Mouse (Mus musculus) neural tube, embryonic 12.5 days (tissue): ENCODE data around the gene Yipf2. TPM values are rescaled to one million over a fixed set of nuclear protein-coding genes. Genes with fewer than 3 reads are reported as not detected.
"Not testable (repeated sequence)": the region's sequence is repeated elsewhere in the genome, so short reads cannot be mapped to it uniquely, and the experiment has no call there.

ENCODE experiments used
- ATAC-seq: fragments of 200-750 bp; cut with Nextera tagmentation; 2 replicates; pipeline ENCODE4 v1.8.0; 2017; ENCODE audit warnings: low read depth, mild to moderate bottlenecking, moderate TSS enrichment, moderate library complexity; ENCODE audit not compliant: low FRiP score
- H3K27ac ChIP-seq: fragments of 300-500 bp; sonication (generic); 2 replicates; pipeline ENCODE4 v1.5.1; 2016
- H3K27me3 ChIP-seq: fragments of 300-500 bp; sonication (generic); replicated peaks from 2 replicates; pipeline ENCODE4 v1.6.1; 2016; ENCODE audit warnings: mild to moderate bottlenecking
- H3K36me3 ChIP-seq: fragments of 300-500 bp; sonication (generic); 2 replicates; pipeline ENCODE4 v1.6.1; 2016; ENCODE audit warnings: mild to moderate bottlenecking
- H3K4me1 ChIP-seq: fragments of 300-500 bp; sonication (generic); 2 replicates; pipeline ENCODE4 v1.6.1; 2016
- H3K4me2 ChIP-seq: fragments of 300-500 bp; sonication (generic); replicated peaks from 2 replicates; pipeline ENCODE4 v1.6.1; 2016; ENCODE audit warnings: mild to moderate bottlenecking
- H3K4me3 ChIP-seq: fragments of 300-500 bp; sonication (generic); 2 replicates; pipeline ENCODE4 v1.5.1; 2016
- H3K9ac ChIP-seq: fragments of 300-500 bp; sonication (generic); 2 replicates; pipeline ENCODE4 v1.6.1; 2016; ENCODE audit warnings: mild to moderate bottlenecking
- H3K9me3 ChIP-seq: fragments of 300-500 bp; sonication (generic); 2 replicates; pipeline ENCODE4 v1.6.1; 2016; ENCODE audit warnings: mild to moderate bottlenecking
- WGBS: fragments of 180-500 bp; shearing (Covaris S2); methylation state at CpG from one replicate; pipeline ENCODE4 v1.1.7; 2016; 5-methylcytosine and 5-hydroxymethylcytosine counted together
- polyA plus RNA-seq: library from polyadenylated mRNA; unstranded; fragments of >200 nt; fragmentation: Nextera tagmentation; extraction: Ambion mirVana; gene quantifications from 2 replicates; pipeline ENCODE4 v1.2.1, GENCODE M21; 2016

Gene Yipf2
- polyA plus RNA-seq, 1 experiment from 2014 or later = 22.1 TPM

DNA sequence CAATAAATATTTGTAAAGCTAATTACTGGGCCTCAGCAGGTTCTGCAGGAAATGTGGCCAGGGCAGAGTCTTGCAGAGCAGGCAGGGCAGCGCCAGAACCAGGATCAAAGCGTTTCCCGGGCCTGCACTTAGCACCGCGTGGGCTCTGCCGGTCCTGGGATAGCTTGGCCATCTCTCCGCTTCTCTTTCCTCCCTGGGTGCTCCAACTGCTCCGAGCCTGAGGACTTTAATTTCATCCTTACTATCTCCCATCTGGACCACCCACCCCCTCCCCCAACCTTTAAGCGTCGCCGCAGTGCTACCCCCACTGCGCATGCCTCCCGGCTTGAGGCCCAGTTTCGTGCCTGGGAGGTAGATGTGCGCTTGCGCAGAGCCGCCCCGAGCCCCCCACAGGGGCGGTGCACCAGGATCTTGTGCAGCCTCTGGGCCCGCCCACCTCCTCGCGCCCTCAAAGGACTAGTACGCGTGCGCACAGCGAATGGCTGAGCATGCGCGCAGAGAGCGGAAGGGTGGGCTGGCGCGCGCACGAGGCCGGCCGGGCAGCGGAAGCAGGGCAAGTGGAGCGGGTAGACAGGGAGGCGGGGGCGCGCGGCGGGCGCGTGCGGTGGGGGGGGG is 23.1 kb upstream of the Yipf2 start, which contains the start of gene Smarca4:
Smarca4 (plus strand) TSS at position 553 of the 615 bp plus-strand sequence.
- no peaks in the 10 kb centered on the region for H3K36me3 ChIP-seq
- peak within 1 kb of the TSS; percentile 85 for H3K9ac ChIP-seq
- peak within 1 kb of the TSS; percentile 74 for H3K4me3 ChIP-seq
- no peaks in the 10 kb centered on the region for H3K27me3 ChIP-seq
- WGBS = under 1% methylated on average over 44 of the region's 45 CpGs
- H3K27ac ChIP-seq = peak within 1 kb of the TSS; percentile 94
- H3K9me3 ChIP-seq = no peaks in the 10 kb centered on the region
- peak; percentile 95 for ATAC-seq
- H3K4me2 ChIP-seq = peak within 1 kb of the TSS; percentile 74
- H3K4me1 ChIP-seq = peaks cover 10% of the 10 kb centered on the region

DNA sequence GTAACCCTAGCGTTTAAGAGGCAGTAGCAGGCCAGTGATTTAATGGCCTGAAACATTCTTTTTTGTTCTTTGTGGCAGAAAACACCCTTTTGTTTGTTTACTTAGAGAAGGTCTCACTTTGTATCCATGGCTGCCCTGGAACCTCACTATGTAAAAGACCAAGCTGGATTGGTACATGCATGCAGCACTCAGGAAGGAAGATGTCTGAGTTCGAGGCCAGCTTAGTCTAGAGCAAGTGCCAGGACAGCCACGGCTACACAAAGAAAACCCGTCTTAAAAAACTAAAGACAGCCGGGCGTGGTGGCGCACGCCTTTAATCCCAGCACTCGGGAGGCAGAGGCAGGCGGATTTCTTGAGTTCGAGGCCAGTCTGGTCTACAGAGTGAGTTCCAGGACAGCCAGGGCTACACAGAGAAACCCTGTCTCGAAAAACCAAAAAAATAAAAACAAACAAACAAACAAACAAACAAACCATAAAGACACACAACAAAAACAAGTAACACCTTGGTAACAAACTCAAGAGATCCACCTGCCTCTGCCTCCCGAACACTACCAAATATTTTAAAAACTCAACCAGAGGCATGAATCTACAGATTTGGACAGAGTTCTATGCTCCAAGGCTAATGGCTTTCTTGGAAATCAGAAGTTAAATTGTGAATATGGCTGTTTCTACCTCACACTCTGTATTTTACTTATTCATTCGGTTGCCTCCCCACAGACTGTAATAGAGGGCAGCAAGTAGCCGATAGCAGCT is 22.4 kb upstream of the Yipf2 start:
- Histone ChIP-seq H3K27me3 (no peaks in the 10 kb centered on the region), H3K36me3 (no peaks in the 10 kb centered on the region), H3K9me3 (no peaks in the 10 kb centered on the region), H3K9ac (peak overlapping the region; percentile 66), H3K4me2 (peak overlapping the region; percentile 74), H3K4me3 (peak overlapping the region; percentile 74), H3K4me1 (peaks cover 10% of the 10 kb centered on the region), H3K27ac (peak overlapping the region; percentile 87)
- 77% methylated on average over 15 of the region's 15 CpGs for WGBS
- ATAC-seq = no peak

GRCm38 (mm10) chr9:21609861-21610260 is 17.2 kb upstream of the Yipf2 start:
- H3K4me1 ChIP-seq = no peaks in the 10 kb centered on the region
- H3K4me3 ChIP-seq = no peak overlapping the region
- H3K27me3 ChIP-seq = no peaks in the 10 kb centered on the region
- H3K9ac ChIP-seq = no peak overlapping the region
- no peak for ATAC-seq
- 90% methylated on average over 1 of the region's 1 CpGs for WGBS
- no peak overlapping the region for H3K27ac ChIP-seq
- no peaks in the 10 kb centered on the region for H3K9me3 ChIP-seq
- H3K4me2 ChIP-seq = no peak overlapping the region
- no peaks in the 10 kb centered on the region for H3K36me3 ChIP-seq

DNA sequence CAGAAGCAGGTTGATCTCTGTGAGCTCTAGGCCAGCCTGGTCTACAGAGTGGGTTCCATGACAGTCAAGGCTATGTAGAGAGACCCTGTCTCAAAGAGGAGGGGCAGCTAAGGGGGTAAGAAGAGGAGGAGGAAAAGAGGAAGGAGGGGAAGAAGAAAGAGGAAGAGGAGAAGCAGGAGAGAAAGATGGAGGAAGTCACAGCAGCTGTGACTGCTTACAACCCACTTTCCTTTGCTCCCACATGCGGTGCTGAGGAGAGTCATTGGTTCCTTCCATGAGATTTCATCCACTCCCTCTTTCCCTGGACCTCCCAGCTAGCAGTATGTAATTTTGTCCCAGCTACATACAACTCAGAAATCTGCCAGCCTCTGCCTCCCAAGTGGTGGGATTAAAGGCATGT is 14.0 kb upstream of the Yipf2 start:
- Histone ChIP-seq H3K36me3 (no peaks in the 10 kb centered on the region), H3K4me2 (no peak overlapping the region), H3K4me1 (no peaks in the 10 kb centered on the region), H3K9ac (no peak overlapping the region), H3K27me3 (no peaks in the 10 kb centered on the region), H3K4me3 (no peak overlapping the region), H3K27ac (no peak overlapping the region), H3K9me3 (no peaks in the 10 kb centered on the region)
- no peak for ATAC-seq
- 100% methylated on average over 1 of the region's 1 CpGs for WGBS

DNA sequence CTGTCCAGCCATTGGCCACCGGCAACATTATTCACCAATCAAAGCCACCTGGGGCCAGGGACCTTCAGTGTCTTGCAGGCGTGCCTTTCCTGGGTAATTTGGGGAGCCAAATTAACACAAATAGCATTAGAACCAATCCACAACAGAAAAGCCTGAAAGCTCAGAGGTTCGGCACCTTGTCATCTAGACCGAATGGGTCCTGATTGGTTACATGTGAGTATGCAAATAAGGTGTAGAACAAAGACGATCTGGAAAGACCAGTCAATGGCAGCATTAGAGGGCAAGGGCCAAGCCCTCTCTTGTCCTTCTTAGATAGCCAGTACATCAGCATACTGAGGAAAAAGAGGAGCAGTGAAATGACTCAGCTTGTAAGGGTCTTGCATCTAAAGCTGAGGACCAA is 13.2 kb upstream of the Yipf2 start:
- WGBS = 77% methylated on average over 5 of the region's 5 CpGs
- ATAC-seq = no peak
- no peaks in the 10 kb centered on the region for H3K4me1 ChIP-seq

GRCm38 (mm10) chr9:21604119-21604518 is 11.5 kb upstream of the Yipf2 start:
- no peaks in the 10 kb centered on the region for H3K4me1 ChIP-seq
- ATAC-seq = no peak
- H3K9ac ChIP-seq = no peak overlapping the region
- no peaks in the 10 kb centered on the region for H3K36me3 ChIP-seq
- H3K27ac ChIP-seq = no peak overlapping the region
- H3K4me2 ChIP-seq = no peak overlapping the region
- no peaks in the 10 kb centered on the region for H3K27me3 ChIP-seq
- H3K4me3 ChIP-seq = no peak overlapping the region
- no peaks in the 10 kb centered on the region for H3K9me3 ChIP-seq
- 77% methylated on average over 5 of the region's 5 CpGs for WGBS

More for the DNA sequence above, 13.2 kb upstream of the Yipf2 start:
- H3K9me3 ChIP-seq = no peaks in the 10 kb centered on the region
- no peak overlapping the region for H3K27ac ChIP-seq
- H3K36me3 ChIP-seq = no peaks in the 10 kb centered on the region
- H3K4me2 ChIP-seq = no peak overlapping the region
- H3K9ac ChIP-seq = no peak overlapping the region
- no peaks in the 10 kb centered on the region for H3K27me3 ChIP-seq
- no peak overlapping the region for H3K4me3 ChIP-seq

GRCm38 (mm10) chr9:21601722-21602399 is 9.2 kb upstream of the Yipf2 start:
- no peaks in the 10 kb centered on the region for H3K9me3 ChIP-seq
- no peaks in the 10 kb centered on the region for H3K36me3 ChIP-seq
- no peak overlapping the region for H3K9ac ChIP-seq
- no peaks in the 10 kb centered on the region for H3K27me3 ChIP-seq
- no peak overlapping the region for H3K4me2 ChIP-seq
- 49% methylated on average over 10 of the region's 10 CpGs for WGBS
- no peak for ATAC-seq
- H3K4me1 ChIP-seq = no peaks in the 10 kb centered on the region
- H3K27ac ChIP-seq = no peak overlapping the region
- no peak overlapping the region for H3K4me3 ChIP-seq

DNA sequence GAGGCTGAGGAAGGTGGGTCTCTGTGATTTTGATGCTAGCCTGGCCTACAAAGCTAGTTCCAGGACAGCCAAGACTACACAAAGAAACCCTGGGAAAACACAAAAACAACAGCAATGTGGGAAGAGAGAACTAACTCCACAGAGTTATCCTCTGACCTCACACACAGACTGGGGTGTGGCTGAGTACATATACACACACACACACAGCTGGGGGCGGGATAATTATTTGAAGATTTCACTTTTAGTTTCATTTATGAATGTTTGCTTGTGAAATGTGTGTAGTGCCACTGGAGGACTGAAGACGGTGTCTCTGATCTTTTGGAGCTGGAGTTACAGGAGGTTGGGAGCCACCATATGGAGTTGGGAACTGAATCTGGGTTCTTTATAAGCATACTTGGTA is 8.4 kb upstream of the Yipf2 start:
- no peak for ATAC-seq
- H3K9me3 ChIP-seq = no peaks in the 10 kb centered on the region
- H3K27me3 ChIP-seq = no peaks in the 10 kb centered on the region
- no peak overlapping the region for H3K27ac ChIP-seq
- no peak overlapping the region for H3K4me2 ChIP-seq
- no peaks in the 10 kb centered on the region for H3K4me1 ChIP-seq
- WGBS = 83% methylated on average over 2 of the region's 2 CpGs
- no peak overlapping the region for H3K9ac ChIP-seq
- no peak overlapping the region for H3K4me3 ChIP-seq
- peaks cover 4% of the 10 kb centered on the region; the same call in 1 of the 2 replicates for H3K36me3 ChIP-seq

DNA sequence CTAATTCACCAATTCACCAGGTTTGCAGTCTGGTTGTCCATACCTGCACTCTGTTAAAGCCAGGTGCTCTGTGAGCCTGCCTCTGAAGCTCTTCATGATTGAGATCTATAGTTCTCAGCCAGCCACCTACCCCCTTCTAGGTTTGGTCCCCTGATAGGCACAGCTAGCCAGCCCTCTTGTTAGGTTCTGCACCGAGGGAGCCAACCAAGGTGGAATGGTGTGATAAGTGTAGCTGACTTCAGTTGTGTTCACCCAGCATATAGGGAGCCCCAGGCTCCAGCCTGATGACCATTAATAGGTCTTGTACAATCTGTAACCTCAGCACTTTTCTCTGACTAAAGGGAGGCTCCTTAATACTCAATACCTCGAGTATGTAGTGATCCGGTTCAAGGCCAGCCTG is 7.6 kb upstream of the Yipf2 start:
- Histone ChIP-seq H3K4me2 (no peak overlapping the region), H3K4me1 (no peaks in the 10 kb centered on the region), H3K27me3 (no peaks in the 10 kb centered on the region), H3K9me3 (no peaks in the 10 kb centered on the region), H3K36me3 (peaks cover 8% of the 10 kb centered on the region; the same call in 1 of the 2 replicates), H3K4me3 (no peak overlapping the region), H3K27ac (no peak overlapping the region), H3K9ac (no peak overlapping the region)
- 79% methylated on average over 3 of the region's 3 CpGs for WGBS
- no peak for ATAC-seq

GRCm38 (mm10) chr9:21598198-21598597 is 5.6 kb upstream of the Yipf2 start:
- H3K9ac ChIP-seq = no peak overlapping the region
- H3K4me2 ChIP-seq = no peak overlapping the region
- WGBS = 27% methylated on average over 2 of the region's 2 CpGs
- no peaks in the 10 kb centered on the region for H3K9me3 ChIP-seq
- H3K4me1 ChIP-seq = peaks cover 14% of the 10 kb centered on the region
- H3K4me3 ChIP-seq = no peak overlapping the region
- peaks cover 14% of the 10 kb centered on the region for H3K36me3 ChIP-seq
- ATAC-seq = no peak
- no peaks in the 10 kb centered on the region for H3K27me3 ChIP-seq
- no peak overlapping the region for H3K27ac ChIP-seq

- 94% methylated on average over 2 of the region's 2 CpGs for WGBS
These were observed 2.2 kb upstream of the Yipf2 start for GRCm38 (mm10) chr9:21594838-21595237.

GRCm38 (mm10) chr9:21594350-21594749 is 1.7 kb upstream of the Yipf2 start:
- not testable (repeated sequence) for H3K27ac ChIP-seq, H3K9me3 ChIP-seq, H3K27me3 ChIP-seq, ATAC-seq
- H3K36me3 ChIP-seq = peaks cover 29% of the 10 kb centered on the region
- 0 out of 2 replicates have a peak overlapping the region, but pooled peaks have one; percentile 93 for H3K9ac ChIP-seq
- 91% methylated on average over 8 of the region's 8 CpGs for WGBS
- peaks cover 24% of the 10 kb centered on the region for H3K4me1 ChIP-seq
- peak overlapping the region; percentile 97; the same call in 1 of the 2 replicates for H3K4me3 ChIP-seq
- H3K4me2 ChIP-seq = peak overlapping the region; percentile 93

More at GRCm38 (mm10) chr9:21594838-21595237, 2.2 kb upstream of the Yipf2 start:
- Histone ChIP-seq H3K36me3 (peaks cover 24% of the 10 kb centered on the region), H3K27me3 (no peaks in the 10 kb centered on the region), H3K4me1 (peaks cover 24% of the 10 kb centered on the region), H3K9ac (no peak overlapping the region), H3K4me2 (peak overlapping the region; percentile 93; the same call in 1 of the 2 replicates), H3K9me3 (no peaks in the 10 kb centered on the region), H3K27ac (no peak overlapping the region), H3K4me3 (no peak overlapping the region)
- ATAC-seq = no peak
